Mouse (Mus musculus) urinary bladder, postnatal 14 days (tissue): ENCODE data around the gene Cfap99.

ENCODE experiments used
- DNase-seq: peaks from one replicate; pipeline ENCODE4 v3.0.0; 2021; ENCODE audit warnings: low spot score

Cfap99 gene

DNA sequence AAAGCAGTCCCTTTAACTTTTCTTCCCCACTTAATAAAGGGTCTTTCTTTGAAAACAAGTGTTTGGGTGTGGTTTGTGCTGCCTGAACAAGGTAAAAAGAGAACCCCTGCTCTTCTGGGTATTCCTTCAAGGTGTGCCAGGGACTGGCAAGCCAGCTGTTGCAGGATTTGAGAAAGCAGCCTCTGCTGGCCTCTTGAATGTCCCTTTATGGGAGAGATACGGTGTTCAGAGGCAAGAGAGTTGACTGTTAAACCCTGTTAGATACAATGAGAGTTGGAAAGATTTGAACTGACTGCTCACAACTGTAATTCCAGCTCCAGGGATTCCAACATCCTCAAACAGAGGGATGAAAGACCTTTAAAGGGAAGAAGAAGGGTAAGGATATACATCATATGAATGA, 45.7 kb downstream of the Cfap99 start:
- no peak for DNase-seq

DNA sequence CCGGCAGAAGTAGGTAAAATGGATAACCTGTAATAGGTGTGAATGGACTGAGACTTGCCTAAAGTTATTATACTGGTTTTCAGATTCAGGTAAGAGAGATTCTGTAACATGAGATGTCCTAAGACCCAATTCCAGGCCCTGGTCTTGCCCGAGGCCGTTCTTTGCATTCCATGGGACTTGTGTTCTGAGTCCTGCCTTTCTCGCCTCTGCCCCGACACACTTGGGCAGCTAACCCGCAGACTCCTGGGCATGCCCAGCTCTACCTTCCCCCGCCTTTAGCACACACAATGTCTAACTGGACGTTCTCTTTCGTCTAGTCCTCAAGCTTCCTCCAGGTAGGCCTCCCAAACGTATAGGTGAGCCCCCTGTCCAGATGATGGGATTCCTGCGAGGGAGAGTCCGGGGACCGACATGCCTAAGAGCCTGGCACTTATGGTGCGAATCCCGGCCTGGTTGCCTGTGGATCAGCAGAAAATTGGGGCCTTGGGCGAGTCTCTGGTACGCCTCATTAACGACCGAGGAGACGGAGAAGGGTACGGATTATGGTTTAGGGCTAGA, 47.2 kb downstream of the Cfap99 start:
- peak; percentile 48 for DNase-seq

GRCm38 (mm10) chr5:34336097-34336774, 47.8 kb downstream of the Cfap99 start, which contains the start of gene Rnf4:
TSS of gene Rnf4 (plus strand) at chr5:34336289.
- DNase-seq = peak; percentile 98

DNA sequence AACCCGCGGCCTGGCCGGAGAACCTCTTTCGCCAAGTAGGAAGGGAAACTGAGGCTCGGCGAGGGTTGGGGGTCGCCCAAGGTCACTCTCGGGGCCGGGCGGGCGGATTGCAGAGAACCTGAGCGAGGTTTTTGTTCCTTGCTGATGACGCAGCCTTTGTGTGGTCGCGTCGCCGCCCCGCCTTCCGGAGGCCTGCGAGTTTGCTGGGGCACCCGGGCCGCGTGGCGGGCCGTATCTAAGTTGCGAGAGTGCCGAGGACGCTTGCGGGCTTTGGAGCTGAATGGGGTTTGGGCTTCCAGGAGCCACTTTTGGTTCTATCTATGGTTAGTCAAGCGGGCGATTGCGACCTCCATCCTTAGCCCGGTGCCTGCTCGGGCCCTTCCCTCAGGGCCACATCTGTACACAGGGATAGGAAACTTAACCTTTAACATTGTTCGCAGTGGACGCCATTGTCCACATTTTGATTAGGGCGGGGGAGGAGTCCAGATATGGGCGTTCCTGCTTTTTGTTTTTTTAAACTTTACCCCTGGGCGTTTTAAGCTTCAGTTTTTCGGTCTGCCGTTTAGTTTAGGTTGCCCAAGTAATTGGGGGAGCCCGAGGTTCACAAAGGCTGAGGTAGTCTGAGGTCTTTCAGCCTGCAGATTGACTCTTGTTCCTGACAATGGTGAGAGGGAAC, 48.5 kb downstream of the Cfap99 start:
- DNase-seq = peak; percentile 64

- no peak for DNase-seq
Measured at GRCm38 (mm10) chr5:34340246-34340645, 51.8 kb downstream of the Cfap99 start.

- DNase-seq = no peak
Measured at GRCm38 (mm10) chr5:34352084-34352631, 63.8 kb downstream of the Cfap99 start.

DNA sequence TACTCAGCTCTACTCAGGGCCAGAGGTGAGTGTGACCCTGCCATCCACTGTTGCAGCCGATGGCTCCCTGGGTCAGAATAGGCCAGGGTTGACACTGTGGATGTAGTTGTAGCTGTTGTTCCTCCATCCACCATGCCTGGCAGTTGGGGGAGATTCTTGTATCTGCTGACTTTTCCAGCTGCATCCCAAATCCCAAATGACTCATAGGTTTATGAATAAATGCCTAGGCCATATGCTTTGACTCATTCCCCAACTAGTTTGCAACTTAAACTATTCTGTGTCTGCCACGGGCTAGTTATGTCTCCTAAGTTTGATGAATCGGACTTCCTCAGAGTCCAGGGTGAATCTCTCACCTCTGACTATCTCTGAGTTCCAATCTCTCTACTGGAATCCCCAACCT, 71.9 kb downstream of the Cfap99 start:
- no peak for DNase-seq

- DNase-seq = no peak
Measured at GRCm38 (mm10) chr5:34363115-34363514, 74.7 kb downstream of the Cfap99 start.

GRCm38 (mm10) chr5:34368551-34369290, 80.3 kb downstream of the Cfap99 start:
- no peak for DNase-seq

DNA sequence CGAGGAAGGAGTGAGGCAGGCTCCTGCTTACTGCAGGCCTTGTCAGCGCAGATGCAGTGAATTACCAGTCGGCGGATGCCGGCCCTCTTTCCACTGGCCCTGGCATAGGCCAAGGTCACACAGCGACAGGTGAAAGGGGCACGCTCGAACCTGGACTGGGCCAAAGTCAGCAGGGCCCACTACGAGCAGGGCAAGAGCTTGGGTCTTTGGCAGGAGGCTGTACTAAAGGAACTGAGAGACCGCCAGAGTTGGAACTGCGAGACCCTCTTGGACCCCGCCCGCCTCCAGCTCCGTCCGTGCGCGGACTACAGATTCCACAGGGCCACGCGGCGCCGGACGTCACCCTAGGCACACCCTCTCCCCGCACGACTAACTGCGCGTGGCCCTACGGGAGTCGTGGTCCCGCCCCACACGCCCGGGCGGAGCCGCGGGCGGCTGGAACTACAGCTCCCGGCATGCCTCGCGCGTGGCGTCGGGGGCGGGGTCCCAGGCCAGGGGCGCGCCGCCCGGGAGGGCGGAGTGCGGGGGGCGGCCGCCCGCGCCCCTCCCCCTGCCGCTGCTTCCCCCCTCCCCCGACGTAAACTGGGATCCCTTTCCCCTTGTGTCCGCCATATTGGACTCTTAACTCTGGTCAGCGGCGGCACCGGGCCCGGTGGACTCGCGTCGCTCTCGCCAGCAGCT, 81.1 kb downstream of the Cfap99 start, which contains the start of gene Fam193a:
TSS of gene Fam193a (plus strand) at position 593 of the 681 bp plus-strand sequence.
- DNase-seq = peak; percentile 97

- DNase-seq = peak; percentile 11
Measured at GRCm38 (mm10) chr5:34370022-34370823, 81.8 kb downstream of the Cfap99 start.

DNA sequence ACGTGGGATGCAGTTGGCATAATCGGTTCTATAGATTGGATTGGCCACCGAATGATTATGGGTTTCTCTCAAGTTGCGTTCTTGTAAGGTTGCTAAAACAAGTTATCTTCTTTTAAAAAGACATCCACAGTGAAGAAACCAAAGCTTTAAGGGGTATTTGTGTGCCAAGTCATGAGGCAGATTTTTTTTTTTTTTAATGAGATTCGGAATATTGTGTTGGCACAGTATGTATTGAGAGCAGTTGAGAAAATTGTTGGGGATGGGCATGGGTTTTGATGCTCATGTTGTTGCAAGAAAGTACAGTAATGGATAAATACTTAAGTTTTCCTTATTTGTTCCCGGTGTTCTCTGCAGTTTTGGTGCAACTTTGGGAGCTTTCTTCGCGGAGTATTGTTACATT, 82.4 kb downstream of the Cfap99 start:
- DNase-seq = no peak

DNA sequence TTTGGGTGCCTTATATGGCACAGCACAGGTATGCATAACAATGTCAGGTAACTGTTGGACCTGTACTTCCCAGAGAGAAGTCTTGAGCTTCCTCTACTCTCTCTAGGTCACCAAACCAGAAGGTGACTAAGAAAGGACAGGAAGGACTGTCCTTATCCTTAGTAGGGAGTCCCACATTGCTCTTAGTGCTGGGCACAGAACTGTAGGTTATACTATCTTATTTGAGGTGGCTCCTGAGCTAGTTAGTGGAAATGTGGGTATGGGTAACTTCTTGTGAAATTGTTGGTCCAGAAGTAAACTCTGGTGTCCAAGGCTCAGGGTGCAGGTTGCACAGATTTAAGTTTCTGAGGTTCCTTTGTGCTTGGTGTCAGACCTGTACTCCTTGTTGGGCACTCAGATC, 83.7 kb downstream of the Cfap99 start:
- no peak for DNase-seq

DNA sequence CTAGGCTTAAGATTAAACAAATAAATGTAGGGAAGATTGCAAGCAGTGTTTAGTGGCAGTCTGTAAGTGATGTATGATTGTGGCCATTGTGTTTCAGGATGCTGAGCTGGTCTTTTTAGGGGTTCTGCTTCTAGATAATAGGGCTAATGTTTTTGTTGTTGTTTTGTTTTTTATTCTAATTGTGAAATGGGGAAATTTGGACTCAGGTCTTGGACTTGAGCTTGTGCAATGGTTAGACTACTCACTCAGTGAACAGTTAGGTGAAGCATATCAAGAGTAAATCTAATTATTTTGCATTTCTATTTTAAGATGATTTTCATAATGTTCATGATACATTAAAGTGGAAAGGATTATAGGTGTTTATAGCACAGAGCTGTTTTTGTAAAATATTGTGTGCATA, 84.1 kb downstream of the Cfap99 start:
- no peak for DNase-seq
